Mouse (Mus musculus) neural tube, embryonic 14.5 days (tissue): Measurements from ENCODE around the gene Rab31. TPM values are rescaled to one million over a fixed set of nuclear protein-coding genes. Genes with fewer than 3 reads are reported as not detected.

ENCODE experiments used
- ATAC-seq: fragments of 200-750 bp; cut with Nextera tagmentation; 2 replicates; pipeline ENCODE4 v1.8.0; 2017; ENCODE audit warnings: low read depth, mild to moderate bottlenecking, moderate TSS enrichment, moderate library complexity
- H3K27ac ChIP-seq: fragments of 300-500 bp; sonication (generic); 2 replicates; pipeline ENCODE4 v1.5.1; 2014; ENCODE audit warnings: low read depth, mild to moderate bottlenecking, control low read depth, low read length, moderate library complexity, mixed read lengths
- H3K27me3 ChIP-seq: fragments of 300-500 bp; sonication (generic); 2 replicates; pipeline ENCODE4 v1.6.1; 2014; ENCODE audit warnings: low read length; ENCODE audit not compliant: control insufficient read depth, insufficient read depth
- H3K36me3 ChIP-seq: fragments of 300-500 bp; sonication (generic); 2 replicates; pipeline ENCODE4 v1.6.1; 2014; ENCODE audit warnings: low read length, mixed read lengths; ENCODE audit not compliant: control insufficient read depth, insufficient read depth
- H3K4me1 ChIP-seq: fragments of 300-500 bp; sonication (generic); 2 replicates; pipeline ENCODE4 v1.6.1; 2014; ENCODE audit warnings: low read length; ENCODE audit not compliant: control insufficient read depth, insufficient read depth
- H3K4me2 ChIP-seq: fragments of 300-500 bp; sonication (generic); 2 replicates; pipeline ENCODE4 v1.6.1; 2014; ENCODE audit warnings: mild to moderate bottlenecking, low read depth, low read length, control low read depth
- H3K4me3 ChIP-seq: fragments of 300-500 bp; sonication (generic); 2 replicates; pipeline ENCODE4 v1.5.1; 2014; ENCODE audit warnings: low read depth, low read length, control low read depth, mixed read lengths
- H3K9ac ChIP-seq: fragments of 300-500 bp; sonication (generic); replicated peaks from 2 replicates; pipeline ENCODE4 v1.6.1; 2014; ENCODE audit warnings: low read depth, mild to moderate bottlenecking, control low read depth, low read length, mixed read lengths
- H3K9me3 ChIP-seq: fragments of 300-500 bp; sonication (generic); 2 replicates; pipeline ENCODE4 v1.6.1; 2016; ENCODE audit warnings: low read length; ENCODE audit not compliant: control insufficient read depth
- whole genome bisulfite sequencing: fragments of 180-500 bp; shearing (Covaris S2); extraction: QIAGEN DNeasy Blood & Tissue Kit; methylation state at CpG from one replicate; pipeline ENCODE4 v1.1.7; 2014; 5-methylcytosine and 5-hydroxymethylcytosine counted together
- polyA plus RNA-seq: library from polyadenylated mRNA; unstranded; fragments of >200 nt; fragmentation: Nextera tagmentation; extraction: Ambion mirVana; gene quantifications from 2 replicates; pipeline ENCODE4 v1.2.1, GENCODE M21; 2014

Rab31 gene
- polyA plus RNA-seq, 1 experiment from 2014 or later: 70.8 TPM

GRCm38 (mm10) chr17:65798446-65798845, 25.9 kb upstream of the Rab31 start:
- ATAC-seq: no peak
- Histone ChIP-seq H3K4me3 (no peak overlapping the region), H3K4me1 (no peaks in the 10 kb centered on the region), H3K27me3 (no peaks in the 10 kb centered on the region), H3K4me2 (no peak overlapping the region), H3K9me3 (no peaks in the 10 kb centered on the region), H3K9ac (no peak overlapping the region), H3K36me3 (no peaks in the 10 kb centered on the region), H3K27ac (no peak overlapping the region)
- WGBS: 79% methylated on average over 4 of the region's 4 CpGs

DNA sequence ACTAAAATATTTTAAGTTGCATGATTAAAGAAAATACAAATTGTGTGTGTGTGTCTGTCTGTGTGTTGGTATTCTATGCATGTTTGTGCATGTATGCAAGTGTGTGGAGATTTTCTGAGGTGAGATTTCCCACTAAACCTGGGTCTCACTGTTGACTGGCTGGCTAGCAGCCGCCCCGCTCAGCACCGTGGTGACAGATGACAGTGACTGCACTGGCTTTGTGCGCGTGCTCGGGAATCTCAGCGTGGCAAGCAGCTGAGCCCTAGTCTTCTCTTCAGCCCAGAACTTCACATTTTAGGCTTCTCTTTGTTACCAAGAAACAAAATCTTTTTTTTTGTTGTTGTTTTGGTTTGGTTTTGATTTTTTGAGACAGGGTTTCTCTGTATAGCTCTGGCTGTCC, 23.5 kb upstream of the Rab31 start:
- ATAC-seq: no peak

DNA sequence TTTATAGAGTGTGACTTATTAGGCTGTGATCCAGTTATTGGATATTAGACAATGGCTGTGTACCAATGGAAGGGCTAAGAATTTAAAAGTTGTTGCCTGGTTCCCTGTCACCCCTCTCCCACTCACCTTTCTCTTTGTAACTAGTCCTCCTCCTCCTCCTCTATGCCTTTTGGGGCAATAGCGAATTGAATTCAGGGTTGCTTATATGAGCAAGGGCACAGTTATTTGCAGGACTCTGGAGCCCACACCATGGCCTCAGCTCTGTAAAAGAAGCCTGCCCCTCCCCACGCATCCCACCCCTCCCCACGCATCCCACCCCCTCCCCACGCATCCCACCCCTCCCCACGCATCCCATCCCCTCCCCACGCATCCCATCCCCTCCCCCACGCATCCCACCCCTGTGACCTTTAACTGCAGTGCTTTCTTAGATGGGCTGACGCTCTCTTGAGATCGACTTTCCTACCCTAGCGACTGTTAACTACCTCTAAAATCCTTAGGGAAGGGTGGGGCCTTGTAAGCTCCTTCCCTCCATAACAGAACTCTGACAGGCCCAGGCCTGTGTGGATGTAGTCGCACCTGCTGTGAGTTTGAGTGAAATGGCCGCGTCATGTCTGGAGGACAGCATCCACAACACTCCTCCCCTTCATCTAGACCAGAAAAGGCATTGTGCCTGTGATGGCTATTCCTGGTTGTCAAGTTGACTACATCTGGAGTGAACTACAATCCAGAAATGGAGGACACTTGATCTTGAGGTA, 21.7 kb upstream of the Rab31 start:
- 80% methylated on average over 13 of the region's 13 CpGs for WGBS
- Histone ChIP-seq H3K4me3 (no peak overlapping the region), H3K4me2 (no peak overlapping the region), H3K9me3 (no peaks in the 10 kb centered on the region), H3K36me3 (no peaks in the 10 kb centered on the region), H3K9ac (no peak overlapping the region), H3K27ac (no peak overlapping the region), H3K27me3 (no peaks in the 10 kb centered on the region), H3K4me1 (no peaks in the 10 kb centered on the region)
- no peak for ATAC-seq

More for the DNA sequence above, 23.5 kb upstream of the Rab31 start:
- H3K9ac ChIP-seq: no peak overlapping the region
- H3K4me1 ChIP-seq: no peaks in the 10 kb centered on the region
- H3K27me3 ChIP-seq: no peaks in the 10 kb centered on the region
- H3K4me3 ChIP-seq: no peak overlapping the region
- H3K4me2 ChIP-seq: no peak overlapping the region
- no peaks in the 10 kb centered on the region for H3K36me3 ChIP-seq
- H3K27ac ChIP-seq: no peak overlapping the region
- H3K9me3 ChIP-seq: no peaks in the 10 kb centered on the region
- WGBS: 45% methylated on average over 7 of the region's 7 CpGs

DNA sequence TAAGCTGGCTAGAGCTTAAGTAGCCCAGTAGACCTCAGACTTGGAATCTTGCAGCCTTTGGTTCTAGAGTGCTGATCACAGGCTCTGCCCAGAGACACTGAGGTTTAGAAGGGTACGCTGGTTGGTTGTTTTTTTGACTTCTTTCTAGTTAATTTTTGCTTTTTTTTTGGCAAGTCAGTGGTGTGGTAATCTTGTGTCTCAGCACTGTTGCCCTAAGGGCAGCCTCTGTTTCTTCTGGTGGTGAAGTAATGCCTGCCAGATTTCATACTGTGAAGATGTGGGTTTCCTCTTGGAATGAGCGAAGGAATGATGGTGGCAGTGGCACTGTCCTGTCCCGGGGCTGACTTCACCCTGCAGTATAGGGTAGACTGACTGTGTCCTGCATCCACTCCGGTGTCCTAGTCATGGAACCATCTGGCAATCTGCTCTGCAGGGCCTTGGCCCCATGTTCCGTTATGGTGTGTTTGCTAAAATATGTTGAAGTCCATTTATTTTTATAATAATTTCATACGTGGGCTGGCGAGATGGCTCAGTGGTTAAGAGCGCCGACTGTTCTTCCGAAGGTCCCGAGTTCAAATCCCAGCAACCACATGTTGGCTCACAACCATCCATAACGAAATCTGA, 20.9 kb upstream of the Rab31 start:
- H3K27me3 ChIP-seq: no peaks in the 10 kb centered on the region
- WGBS: 97% methylated on average over 12 of the region's 12 CpGs
- no peak overlapping the region for H3K9ac ChIP-seq
- H3K4me1 ChIP-seq: no peaks in the 10 kb centered on the region
- no peaks in the 10 kb centered on the region for H3K9me3 ChIP-seq
- no peak for ATAC-seq
- no peak overlapping the region for H3K4me2 ChIP-seq
- H3K36me3 ChIP-seq: no peaks in the 10 kb centered on the region
- H3K4me3 ChIP-seq: no peak overlapping the region
- no peak overlapping the region for H3K27ac ChIP-seq

- H3K4me3 ChIP-seq: no peak overlapping the region
- H3K4me2 ChIP-seq: no peak overlapping the region
- H3K27me3 ChIP-seq: no peaks in the 10 kb centered on the region
- H3K9me3 ChIP-seq: no peaks in the 10 kb centered on the region
- no peak for ATAC-seq
- H3K27ac ChIP-seq: no peak overlapping the region
- H3K36me3 ChIP-seq: no peaks in the 10 kb centered on the region
- H3K4me1 ChIP-seq: no peaks in the 10 kb centered on the region
- WGBS: 70% methylated on average over 2 of the region's 2 CpGs
- H3K9ac ChIP-seq: no peak overlapping the region
Measured at GRCm38 (mm10) chr17:65791161-65791560, 18.6 kb upstream of the Rab31 start.

- Histone ChIP-seq H3K27me3 (no peaks in the 10 kb centered on the region), H3K9me3 (no peaks in the 10 kb centered on the region), H3K4me3 (no peak overlapping the region), H3K27ac (no peak overlapping the region), H3K36me3 (no peaks in the 10 kb centered on the region), H3K9ac (no peak overlapping the region), H3K4me2 (no peak overlapping the region), H3K4me1 (peaks cover 7% of the 10 kb centered on the region)
- 97% methylated on average over 6 of the region's 6 CpGs for WGBS
- ATAC-seq: no peak
Measured at GRCm38 (mm10) chr17:65789576-65789975, 17.0 kb upstream of the Rab31 start.

- Histone ChIP-seq H3K4me3 (no peak overlapping the region), H3K9me3 (no peaks in the 10 kb centered on the region), H3K9ac (no peak overlapping the region), H3K27me3 (no peaks in the 10 kb centered on the region; the same call in 1 of the 2 replicates), H3K4me2 (no peak overlapping the region), H3K4me1 (peaks cover 7% of the 10 kb centered on the region), H3K27ac (no peak overlapping the region), H3K36me3 (no peaks in the 10 kb centered on the region)
- WGBS: 76% methylated on average over 12 of the region's 12 CpGs
- no peak for ATAC-seq
Measured at GRCm38 (mm10) chr17:65788542-65789291, 16.2 kb upstream of the Rab31 start.

DNA sequence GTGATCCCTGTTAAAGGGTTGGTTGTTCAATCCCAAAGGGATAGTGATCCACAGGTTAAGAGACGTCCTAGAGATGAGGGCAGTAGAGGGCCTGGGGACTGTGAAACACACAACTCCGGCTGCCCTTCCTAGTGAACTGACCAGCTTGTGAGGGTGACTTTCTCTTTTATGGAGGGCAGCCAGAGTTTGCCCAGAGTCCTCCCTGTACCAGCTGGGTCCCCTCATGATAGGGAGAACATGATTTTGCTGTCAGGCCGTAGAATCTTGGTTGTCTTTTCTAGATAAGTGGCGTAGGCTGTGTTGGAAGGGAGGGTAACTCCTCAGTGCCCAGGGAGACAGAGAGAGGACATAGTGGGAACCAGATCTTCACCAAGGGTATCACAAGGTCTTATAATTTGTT, 14.7 kb upstream of the Rab31 start:
- Histone ChIP-seq H3K9me3 (no peaks in the 10 kb centered on the region), H3K4me3 (no peak overlapping the region), H3K4me1 (peaks cover 7% of the 10 kb centered on the region), H3K27ac (no peak overlapping the region), H3K27me3 (no peaks in the 10 kb centered on the region; the same call in 1 of the 2 replicates), H3K9ac (no peak overlapping the region), H3K36me3 (no peaks in the 10 kb centered on the region), H3K4me2 (no peak overlapping the region)
- WGBS: 96% methylated on average over 4 of the region's 4 CpGs
- no peak for ATAC-seq

DNA sequence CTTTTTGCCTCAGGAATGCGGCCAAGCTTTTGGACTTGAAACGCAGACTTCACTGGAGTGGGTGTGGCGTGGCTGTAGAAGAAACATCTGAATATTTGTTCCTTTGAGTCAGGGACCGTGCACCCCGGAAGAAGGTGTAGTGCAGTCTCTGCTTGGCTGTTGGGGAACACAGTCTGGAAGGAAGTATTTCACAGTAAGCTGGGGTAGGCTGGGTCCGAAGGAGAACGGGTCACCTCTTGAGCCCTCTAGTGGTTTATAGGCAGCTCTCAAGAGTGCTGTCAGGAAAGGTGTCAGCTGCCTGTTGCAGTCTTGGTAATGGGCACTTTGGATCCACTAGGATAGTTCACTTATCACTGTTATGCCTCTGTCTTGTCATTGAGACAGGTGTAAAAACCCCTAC, 13.7 kb upstream of the Rab31 start:
- no peaks in the 10 kb centered on the region; the same call in 1 of the 2 replicates for H3K27me3 ChIP-seq
- H3K4me3 ChIP-seq: no peak overlapping the region
- ATAC-seq: no peak
- H3K27ac ChIP-seq: no peak overlapping the region
- H3K4me1 ChIP-seq: peaks cover 11% of the 10 kb centered on the region
- H3K4me2 ChIP-seq: no peak overlapping the region
- H3K36me3 ChIP-seq: no peaks in the 10 kb centered on the region
- WGBS: 82% methylated on average over 7 of the region's 7 CpGs
- no peaks in the 10 kb centered on the region for H3K9me3 ChIP-seq
- no peak overlapping the region for H3K9ac ChIP-seq
